Mouse (Mus musculus): ENCODE measurements around the gene Rnf141. TPM values are rescaled to one million over a fixed set of nuclear protein-coding genes. Genes with fewer than 3 reads are reported as not detected.

Rnf141 gene
- polyA plus RNA-seq (2012; fragmentation: generic; extraction: Trizol), result 10 to 100 TPM in 1 of 2 experiments, 1 to 10 TPM in 1; 4.3 to 10.5 TPM

DNA sequence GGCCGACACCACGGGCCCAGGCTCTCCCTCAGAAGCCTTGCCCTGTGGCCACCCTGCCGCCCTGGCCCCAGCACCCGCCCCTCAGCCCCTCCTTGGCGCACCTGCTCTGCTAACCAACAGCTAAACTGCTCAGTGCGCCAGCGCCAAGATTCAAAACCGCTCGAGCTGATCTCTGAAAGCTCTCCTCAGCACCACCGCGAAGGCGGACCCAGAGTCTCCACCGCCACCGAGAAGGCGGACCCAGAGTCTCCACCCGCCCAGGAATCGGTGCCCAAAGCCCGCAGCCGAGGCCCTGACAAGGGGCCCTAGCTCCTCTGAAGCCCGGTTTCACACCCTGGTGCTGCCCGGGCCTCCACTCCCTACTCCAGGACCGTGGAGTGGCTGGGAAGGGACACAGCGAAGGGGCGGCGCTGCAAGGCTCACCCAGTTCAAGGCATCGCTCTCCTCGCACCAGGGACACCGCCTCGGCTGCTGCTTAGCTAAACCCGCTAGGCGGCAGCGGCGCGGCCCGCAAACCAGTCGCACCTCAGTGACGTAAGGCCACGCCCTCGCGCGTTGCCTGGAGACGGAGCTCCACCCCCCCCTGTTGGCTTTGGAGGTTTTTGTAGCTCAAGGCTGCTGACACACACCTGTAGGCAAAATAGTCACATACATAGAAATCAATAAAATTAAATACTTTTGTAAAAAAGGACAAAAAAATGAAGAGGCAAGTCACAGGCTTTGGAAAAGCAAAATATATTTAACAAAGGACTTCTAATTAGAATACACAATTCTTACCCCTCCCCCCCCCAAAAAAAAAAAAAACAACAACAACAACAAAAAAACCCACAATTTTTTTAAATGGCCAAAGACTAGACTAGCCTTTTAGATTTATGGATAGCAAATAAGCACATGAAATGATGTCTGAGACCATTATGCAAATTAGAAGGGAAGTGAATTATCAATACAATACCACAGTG is at the start of gene Rnf141:
Gene Rnf141, minus strand, starts transcription at position 542 of the 959 bp plus-strand sequence.

DNA sequence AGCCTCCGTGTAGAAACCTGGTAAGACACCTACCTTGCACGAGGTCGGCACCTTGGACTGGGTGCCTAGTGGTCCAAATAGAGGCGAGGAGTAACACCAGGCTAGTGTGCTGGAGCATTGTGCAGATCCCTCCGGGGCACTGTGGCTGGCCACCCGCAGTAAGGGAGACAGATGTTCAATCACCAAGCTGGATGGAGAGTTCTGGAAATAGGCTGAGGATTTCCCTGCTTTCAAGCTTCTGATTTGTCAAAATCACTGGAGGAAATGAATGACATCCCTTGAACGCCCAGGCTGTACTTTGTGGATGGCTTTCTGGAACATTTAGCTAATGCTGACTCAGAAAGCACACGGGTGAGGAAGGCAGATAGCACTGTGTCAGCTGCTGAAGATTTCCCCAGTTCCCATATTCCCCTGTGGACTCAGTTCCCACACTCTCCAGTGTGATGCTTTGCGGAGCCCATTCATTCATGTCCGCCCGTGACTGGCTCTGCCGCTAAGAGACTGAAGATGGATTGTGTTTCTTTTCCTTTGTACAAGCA is 18.6 kb upstream of the Rnf141 start, which contains the start of gene Lyve1:
Gene Lyve1, minus strand, starts transcription at position 489 of the 539 bp plus-strand sequence.

DNA sequence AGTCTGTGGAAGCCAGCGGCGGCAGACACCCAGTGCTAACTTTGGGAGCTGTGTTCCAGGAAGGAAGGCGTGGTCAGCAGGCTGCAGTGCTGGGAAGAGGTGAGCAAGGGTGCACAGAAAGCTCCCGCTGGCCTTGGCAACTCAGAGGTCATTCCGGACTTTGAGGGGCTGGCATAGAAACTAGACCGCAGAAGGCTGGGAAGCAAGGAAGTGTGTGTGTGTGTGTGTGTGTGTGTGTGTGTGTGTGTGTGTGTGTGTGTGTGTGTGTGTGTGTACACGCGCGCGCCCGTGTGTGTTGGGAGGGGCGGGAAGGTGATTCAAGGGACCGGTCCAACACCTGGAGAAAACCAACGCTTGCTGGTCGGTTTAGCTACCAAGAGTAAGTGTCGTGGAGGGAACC is 76.3 kb downstream of the Rnf141 start, which contains the start of gene Ampd3:
Gene Ampd3, plus strand, starts transcription at position 206 of the 400 bp plus-strand sequence.

Other genes with a start within 250 kb of the Rnf141 start
- 1 to 10 TPM in 1 of 2 experiments, under 1 TPM in 1; 0.50 to 7.3 TPM for gene Sbf2, start 229.5 kb downstream of the Rnf141 start, polyA plus RNA-seq (2012; fragmentation: generic; extraction: Trizol)
- gene Adm, start 216.8 kb downstream of the Rnf141 start, polyA plus RNA-seq (2012; fragmentation: generic; extraction: Trizol), result 1 to 10 TPM in 1 of 2 experiments, under 1 TPM in 1; 0.04 to 1.2 TPM
- 1 to 10 TPM; 1.1 to 6.8 TPM for gene Ampd3, start 76.3 kb downstream of the Rnf141 start, polyA plus RNA-seq (2012; fragmentation: generic; extraction: Trizol)
- gene Lyve1, start 18.8 kb upstream of the Rnf141 start, polyA plus RNA-seq (2012; fragmentation: generic; extraction: Trizol), result not detected
- under 1 TPM; 0.05 to 0.71 TPM for gene Mrvi1, start 138.0 kb upstream of the Rnf141 start, polyA plus RNA-seq (2012; fragmentation: generic; extraction: Trizol)
- 10 to 100 TPM in 1 of 2 experiments, 1 to 10 TPM in 1; 3.2 to 23.4 TPM for gene Ctr9, start 184.5 kb upstream of the Rnf141 start, polyA plus RNA-seq (2012; fragmentation: generic; extraction: Trizol)
- gene Eif4g2, start 238.6 kb upstream of the Rnf141 start, polyA plus RNA-seq (2012; fragmentation: generic; extraction: Trizol), result 100 to 1,000 TPM in 1 of 2 experiments, 10 to 100 TPM in 1; 24.5 to 135 TPM

All from C3H10T1/2 (cell line).